Mouse (Mus musculus): ENCODE measurements around the gene Slc12a4.

Slc12a4 gene

GRCm38 (mm10) chr8:105971019-105971720, 5.3 kb upstream of the Slc12a4 start:
- DNase-seq (ENCODE audit: extremely low spot score, low spot score), result no peak

DNA sequence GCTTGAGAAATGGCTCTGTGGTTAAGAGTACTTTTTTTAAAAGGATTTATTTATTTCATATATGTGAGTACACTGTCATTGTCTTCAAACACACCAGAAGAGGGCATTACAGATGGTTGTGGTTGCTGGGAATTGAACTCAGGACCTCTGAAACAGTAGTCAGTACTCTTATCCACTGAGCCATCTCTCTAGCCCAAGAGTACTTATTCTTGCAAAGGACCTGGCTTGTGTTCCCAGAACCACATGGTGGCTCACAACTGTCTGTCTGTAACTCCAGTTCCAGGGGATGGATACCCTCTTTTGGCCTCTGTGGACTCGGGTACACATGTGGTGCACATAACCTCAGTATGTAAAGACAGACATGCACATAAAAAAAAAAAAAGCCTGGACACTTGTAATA, 3.5 kb upstream of the Slc12a4 start:
- no peak for DNase-seq (ENCODE audit: extremely low spot score, low spot score)

GRCm38 (mm10) chr8:105966692-105967311, 905 bp upstream of the Slc12a4 start:
- peak; percentile 65 for DNase-seq (ENCODE audit: extremely low spot score, low spot score)

- DNase-seq (ENCODE audit: extremely low spot score, low spot score), result no peak
Observed at GRCm38 (mm10) chr8:105965266-105965904, 512 bp downstream of the Slc12a4 start.

GRCm38 (mm10) chr8:105964506-105965265, 1.2 kb downstream of the Slc12a4 start:
- DNase-seq (ENCODE audit: extremely low spot score, low spot score), result no peak

- DNase-seq (ENCODE audit: extremely low spot score, low spot score), result no peak
Observed at GRCm38 (mm10) chr8:105961536-105961935, 4.4 kb downstream of the Slc12a4 start.

DNA sequence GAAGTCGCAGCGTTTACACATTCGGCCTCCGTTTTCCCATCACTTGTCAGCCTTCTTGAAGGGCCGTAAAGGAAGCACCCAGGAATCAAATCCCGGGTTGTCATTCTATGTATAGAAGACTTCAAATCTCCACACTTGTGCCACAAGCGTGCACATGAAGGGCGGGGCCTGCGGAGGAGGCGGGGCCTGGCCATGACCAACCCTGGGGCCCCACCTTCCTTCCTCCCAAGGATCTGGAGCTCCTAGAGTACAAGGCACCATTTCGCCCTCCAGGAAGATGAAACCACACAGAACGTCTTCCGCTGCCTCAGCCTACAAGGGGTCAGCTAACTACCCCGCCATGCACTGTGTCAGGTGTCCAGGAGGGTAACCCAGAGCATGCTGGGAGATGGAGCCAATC, 4.8 kb downstream of the Slc12a4 start:
- DNase-seq (ENCODE audit: extremely low spot score, low spot score), result no peak

- DNase-seq (ENCODE audit: extremely low spot score, low spot score), result no peak
Observed at GRCm38 (mm10) chr8:105959350-105959749, 6.5 kb downstream of the Slc12a4 start.

GRCm38 (mm10) chr8:105957813-105958212, 8.1 kb downstream of the Slc12a4 start:
- DNase-seq (ENCODE audit: extremely low spot score, low spot score), result no peak

GRCm38 (mm10) chr8:105956556-105956955, 9.3 kb downstream of the Slc12a4 start:
- no peak for DNase-seq (ENCODE audit: extremely low spot score, low spot score)

- DNase-seq (ENCODE audit: extremely low spot score, low spot score), result no peak
Observed at GRCm38 (mm10) chr8:105951057-105951659, 14.7 kb downstream of the Slc12a4 start.

GRCm38 (mm10) chr8:105949350-105949749, 16.5 kb downstream of the Slc12a4 start:
- DNase-seq (ENCODE audit: extremely low spot score, low spot score), result no peak

- DNase-seq (ENCODE audit: extremely low spot score, low spot score), result no peak
Observed at GRCm38 (mm10) chr8:105943321-105943739, 22.6 kb downstream of the Slc12a4 start, which contains the start of gene Lcat. Gene Lcat (minus strand): TSS chr8:105943382.

- no peak for DNase-seq (ENCODE audit: extremely low spot score, low spot score)
Observed at GRCm38 (mm10) chr8:105942542-105942941, 23.4 kb downstream of the Slc12a4 start.

GRCm38 (mm10) chr8:105942026-105942425, 23.9 kb downstream of the Slc12a4 start:
- no peak for DNase-seq (ENCODE audit: extremely low spot score, low spot score)

GRCm38 (mm10) chr8:105938306-105938669, 27.6 kb downstream of the Slc12a4 start, which contains the start of gene Psmb10:
Gene Psmb10 (minus strand): TSS chr8:105938444.
- no peak for DNase-seq (ENCODE audit: extremely low spot score, low spot score)

- DNase-seq (ENCODE audit: extremely low spot score, low spot score), result no peak
Observed at GRCm38 (mm10) chr8:105937496-105938305, 28.2 kb downstream of the Slc12a4 start.

DNA sequence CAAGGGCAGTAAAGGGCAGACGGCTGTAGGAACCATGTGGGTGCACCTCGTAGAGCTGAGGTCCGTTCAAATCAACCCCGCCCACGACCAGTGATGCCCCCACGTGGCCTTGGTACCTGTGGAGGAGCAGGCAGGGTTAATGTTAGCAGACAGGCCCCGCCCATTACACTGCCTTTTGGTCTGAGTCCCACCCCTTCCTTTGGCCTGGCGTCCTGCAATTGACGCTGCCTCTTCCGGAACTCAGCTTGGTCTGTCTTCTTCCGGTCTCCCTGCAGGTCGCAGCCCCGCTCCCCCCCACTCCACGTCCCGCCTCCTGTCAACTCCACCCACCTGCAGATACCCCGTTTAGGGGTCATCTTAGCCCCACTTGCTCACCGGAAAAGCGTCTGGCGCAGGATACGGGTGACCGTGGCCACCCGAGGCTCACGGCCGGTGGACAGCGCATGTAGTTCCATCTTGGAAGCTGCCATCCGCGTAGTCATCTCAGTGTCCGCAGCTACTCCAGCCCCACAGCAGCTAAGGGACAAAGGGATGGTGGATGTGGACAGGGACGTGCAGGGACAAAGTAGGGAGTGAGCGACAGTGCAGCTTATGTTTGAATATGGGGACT, 28.9 kb downstream of the Slc12a4 start:
- DNase-seq (ENCODE audit: extremely low spot score, low spot score), result peak; percentile 86

DNA sequence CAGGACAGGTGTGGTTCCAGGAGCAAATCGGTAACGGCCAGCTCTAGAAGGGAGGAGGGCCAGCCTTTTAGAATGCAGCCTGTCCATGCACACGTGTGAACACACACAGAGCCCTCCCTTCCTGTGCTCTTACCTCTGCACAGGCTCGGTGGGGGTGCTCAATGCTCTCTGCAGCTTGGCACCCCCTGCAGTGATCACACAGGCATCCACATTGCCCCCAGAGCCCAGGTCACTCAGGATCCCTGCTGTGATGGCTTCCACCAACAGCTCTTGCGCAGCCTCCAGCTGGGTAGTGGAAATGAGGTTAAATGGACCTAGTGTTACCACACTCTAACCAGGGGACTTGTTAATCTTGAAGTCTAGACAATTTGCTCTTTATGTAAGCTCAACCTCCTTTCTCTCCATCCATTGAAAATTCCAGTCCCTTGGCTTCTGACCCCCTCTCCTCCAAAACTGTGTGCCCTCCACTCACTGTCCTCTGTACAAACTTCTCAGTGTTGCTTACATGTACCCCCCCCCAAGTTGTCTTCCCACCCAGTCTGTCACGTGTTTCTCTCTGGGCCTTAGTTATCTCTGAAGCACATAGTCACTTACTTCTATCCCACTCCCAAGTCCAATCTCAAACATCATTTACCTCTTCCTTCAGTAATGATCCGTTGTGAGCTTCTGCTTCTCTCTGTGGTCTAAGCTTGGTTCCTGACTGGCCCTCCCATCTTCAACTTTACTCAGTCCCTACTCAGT, 29.9 kb downstream of the Slc12a4 start:
- DNase-seq (ENCODE audit: extremely low spot score, low spot score), result no peak
